Mouse (Mus musculus): ENCODE data around the gene Atp6v0e. TPM values are rescaled to one million over a fixed set of nuclear protein-coding genes. Genes with fewer than 3 reads are reported as not detected.
A peak's percentile ranks its signal among the peaks of the same experiment; 100 is the strongest.

The Atp6v0e gene
- polyA plus RNA-seq, 1 experiment from 2014 or later, result 123 TPM

- no peaks in the 10 kb centered on the region for H3K4me1 ChIP-seq (replicated peaks; ENCODE audit: control insufficient read depth, insufficient read depth, low read length)
- no peak overlapping the region for H3K4me2 ChIP-seq (replicated peaks; ENCODE audit: low read depth, low read length)
- no peaks in the 10 kb centered on the region for H3K9me3 ChIP-seq (ENCODE audit: control insufficient read depth, low read length)
- H3K36me3 ChIP-seq (ENCODE audit: control insufficient read depth, insufficient read depth, low read length), result 0 out of 2 replicates have a peak, but pooled peaks cover 2% of the 10 kb centered on the region
- WGBS, result 89% methylated on average over 3 of the region's 3 CpGs
- DNase-seq (ENCODE audit: low spot score) (no peak), ATAC-seq (ENCODE audit: low FRiP score) (no peak)
- H3K9ac ChIP-seq (ENCODE audit: low read depth, low read length), result no peak overlapping the region
- H3K4me3 ChIP-seq (ENCODE audit: low read depth, low read length), result no peak overlapping the region
- H3K27ac ChIP-seq (ENCODE audit: low read depth, low read length), result no peak overlapping the region
- no peaks in the 10 kb centered on the region for H3K27me3 ChIP-seq (ENCODE audit: control insufficient read depth, insufficient read depth, low read length)
These were observed 32.2 kb downstream of the Atp6v0e start for GRCm38 (mm10) chr17:26695193-26695592.

- H3K27me3 ChIP-seq (ENCODE audit: control insufficient read depth, insufficient read depth, low read length), result no peaks in the 10 kb centered on the region
- no peak overlapping the region for H3K4me3 ChIP-seq (ENCODE audit: low read depth, low read length)
- H3K4me1 ChIP-seq (replicated peaks; ENCODE audit: control insufficient read depth, insufficient read depth, low read length), result no peaks in the 10 kb centered on the region
- no peak overlapping the region for H3K4me2 ChIP-seq (replicated peaks; ENCODE audit: low read depth, low read length)
- 0 out of 2 replicates have a peak, but pooled peaks cover 2% of the 10 kb centered on the region for H3K36me3 ChIP-seq (ENCODE audit: control insufficient read depth, insufficient read depth, low read length)
- WGBS, result 86% methylated on average over 5 of the region's 5 CpGs
- H3K27ac ChIP-seq (ENCODE audit: low read depth, low read length), result no peak overlapping the region
- DNase-seq (ENCODE audit: low spot score), result peak; percentile 28
- ATAC-seq (ENCODE audit: low FRiP score), result no peak
- H3K9ac ChIP-seq (ENCODE audit: low read depth, low read length), result no peak overlapping the region
- H3K9me3 ChIP-seq (ENCODE audit: control insufficient read depth, low read length), result no peaks in the 10 kb centered on the region
These were observed 35.8 kb downstream of the Atp6v0e start for GRCm38 (mm10) chr17:26698846-26699245.

DNA sequence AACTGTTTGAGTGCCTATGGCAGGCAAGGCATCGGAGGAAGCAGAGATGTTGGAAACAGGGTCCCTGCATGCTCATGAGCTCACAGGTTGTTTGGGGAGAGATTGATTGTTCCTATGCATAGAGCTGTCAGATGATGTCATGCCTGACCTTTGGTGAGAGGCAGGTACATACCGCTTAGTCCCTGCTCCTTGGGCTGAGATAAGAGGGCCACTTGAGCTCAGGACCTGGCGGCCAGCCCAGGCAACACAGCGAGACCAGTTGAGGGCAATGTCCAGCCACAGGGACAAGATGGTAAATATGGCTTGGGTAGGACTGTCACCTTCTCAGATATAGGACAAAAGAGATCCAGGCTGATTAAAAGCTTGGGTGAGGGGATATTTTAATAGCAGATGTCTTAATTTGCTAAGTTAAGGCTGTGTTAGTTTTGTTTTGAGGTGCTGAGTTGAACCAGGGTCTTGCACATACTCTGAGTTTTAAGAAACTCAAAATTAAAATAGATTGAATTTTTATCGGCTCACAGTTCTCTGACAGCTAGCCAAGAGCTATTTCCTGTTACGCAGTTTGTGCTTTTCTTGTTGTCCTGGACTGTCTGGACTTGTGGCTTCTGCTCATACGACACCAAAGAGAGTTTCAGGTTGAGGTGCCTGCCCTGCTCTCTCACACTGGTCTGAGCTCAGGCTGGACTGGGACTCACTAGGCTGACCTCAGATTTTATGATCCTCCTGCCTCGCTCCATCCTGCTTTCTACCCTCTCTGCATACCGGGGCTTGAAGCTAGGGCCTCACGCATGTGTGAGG, 37.0 kb downstream of the Atp6v0e start:
- DNase-seq (ENCODE audit: low spot score) (no peak), ATAC-seq (ENCODE audit: low FRiP score) (no peak)
- H3K4me2 ChIP-seq (replicated peaks; ENCODE audit: low read depth, low read length), result no peak overlapping the region
- no peaks in the 10 kb centered on the region for H3K27me3 ChIP-seq (ENCODE audit: control insufficient read depth, insufficient read depth, low read length)
- 92% methylated on average over 10 of the region's 10 CpGs for WGBS
- no peak overlapping the region for H3K4me3 ChIP-seq (ENCODE audit: low read depth, low read length)
- no peak overlapping the region for H3K9ac ChIP-seq (ENCODE audit: low read depth, low read length)
- H3K4me1 ChIP-seq (replicated peaks; ENCODE audit: control insufficient read depth, insufficient read depth, low read length), result no peaks in the 10 kb centered on the region
- H3K27ac ChIP-seq (ENCODE audit: low read depth, low read length), result no peak overlapping the region
- H3K9me3 ChIP-seq (ENCODE audit: control insufficient read depth, low read length), result no peaks in the 10 kb centered on the region
- 0 out of 2 replicates have a peak, but pooled peaks cover 2% of the 10 kb centered on the region for H3K36me3 ChIP-seq (ENCODE audit: control insufficient read depth, insufficient read depth, low read length)

- 88% methylated on average over 13 of the region's 13 CpGs for WGBS
- ATAC-seq (ENCODE audit: low FRiP score), result no peak
- no peak overlapping the region for H3K4me3 ChIP-seq (ENCODE audit: low read depth, low read length)
These were observed 38.5 kb downstream of the Atp6v0e start for GRCm38 (mm10) chr17:26701565-26701964.

GRCm38 (mm10) chr17:26702621-26703020, 39.6 kb downstream of the Atp6v0e start:
- H3K4me2 ChIP-seq (replicated peaks; ENCODE audit: low read depth, low read length), result no peak overlapping the region
- no peaks in the 10 kb centered on the region for H3K9me3 ChIP-seq (ENCODE audit: control insufficient read depth, low read length)
- no peaks in the 10 kb centered on the region for H3K4me1 ChIP-seq (replicated peaks; ENCODE audit: control insufficient read depth, insufficient read depth, low read length)
- H3K27me3 ChIP-seq (ENCODE audit: control insufficient read depth, insufficient read depth, low read length), result no peaks in the 10 kb centered on the region
- 0 out of 2 replicates have a peak, but pooled peaks cover 2% of the 10 kb centered on the region for H3K36me3 ChIP-seq (ENCODE audit: control insufficient read depth, insufficient read depth, low read length)
- 89% methylated on average over 4 of the region's 4 CpGs for WGBS
- H3K9ac ChIP-seq (ENCODE audit: low read depth, low read length), result no peak overlapping the region
- no peak overlapping the region for H3K4me3 ChIP-seq (ENCODE audit: low read depth, low read length)
- H3K27ac ChIP-seq (ENCODE audit: low read depth, low read length), result no peak overlapping the region
- DNase-seq (ENCODE audit: low spot score) (no peak), ATAC-seq (ENCODE audit: low FRiP score) (no peak)

More at GRCm38 (mm10) chr17:26701565-26701964, 38.5 kb downstream of the Atp6v0e start:
- Histone ChIP-seq H3K27me3 (ENCODE audit: control insufficient read depth, insufficient read depth, low read length) (no peaks in the 10 kb centered on the region), H3K36me3 (ENCODE audit: control insufficient read depth, insufficient read depth, low read length) (0 out of 2 replicates have a peak, but pooled peaks cover 2% of the 10 kb centered on the region), H3K27ac (ENCODE audit: low read depth, low read length) (no peak overlapping the region), H3K4me2 (replicated peaks; ENCODE audit: low read depth, low read length) (no peak overlapping the region), H3K4me1 (replicated peaks; ENCODE audit: control insufficient read depth, insufficient read depth, low read length) (no peaks in the 10 kb centered on the region), H3K9me3 (ENCODE audit: control insufficient read depth, low read length) (no peaks in the 10 kb centered on the region), H3K9ac (ENCODE audit: low read depth, low read length) (no peak overlapping the region)
- no peak for DNase-seq (ENCODE audit: low spot score)

GRCm38 (mm10) chr17:26703671-26704070, 40.6 kb downstream of the Atp6v0e start:
- ATAC-seq (ENCODE audit: low FRiP score), result no peak
- no peaks in the 10 kb centered on the region for H3K4me1 ChIP-seq (replicated peaks; ENCODE audit: control insufficient read depth, insufficient read depth, low read length)
- H3K4me2 ChIP-seq (replicated peaks; ENCODE audit: low read depth, low read length), result no peak overlapping the region
- H3K27me3 ChIP-seq (ENCODE audit: control insufficient read depth, insufficient read depth, low read length), result no peaks in the 10 kb centered on the region
- no peak overlapping the region for H3K9ac ChIP-seq (ENCODE audit: low read depth, low read length)
- H3K27ac ChIP-seq (ENCODE audit: low read depth, low read length), result no peak overlapping the region
- DNase-seq (ENCODE audit: low spot score), result no peak
- no peaks in the 10 kb centered on the region for H3K9me3 ChIP-seq (ENCODE audit: control insufficient read depth, low read length)
- WGBS, result 86% methylated on average over 4 of the region's 4 CpGs
- no peak overlapping the region for H3K4me3 ChIP-seq (ENCODE audit: low read depth, low read length)
- 0 out of 2 replicates have a peak, but pooled peaks cover 2% of the 10 kb centered on the region for H3K36me3 ChIP-seq (ENCODE audit: control insufficient read depth, insufficient read depth, low read length)

DNA sequence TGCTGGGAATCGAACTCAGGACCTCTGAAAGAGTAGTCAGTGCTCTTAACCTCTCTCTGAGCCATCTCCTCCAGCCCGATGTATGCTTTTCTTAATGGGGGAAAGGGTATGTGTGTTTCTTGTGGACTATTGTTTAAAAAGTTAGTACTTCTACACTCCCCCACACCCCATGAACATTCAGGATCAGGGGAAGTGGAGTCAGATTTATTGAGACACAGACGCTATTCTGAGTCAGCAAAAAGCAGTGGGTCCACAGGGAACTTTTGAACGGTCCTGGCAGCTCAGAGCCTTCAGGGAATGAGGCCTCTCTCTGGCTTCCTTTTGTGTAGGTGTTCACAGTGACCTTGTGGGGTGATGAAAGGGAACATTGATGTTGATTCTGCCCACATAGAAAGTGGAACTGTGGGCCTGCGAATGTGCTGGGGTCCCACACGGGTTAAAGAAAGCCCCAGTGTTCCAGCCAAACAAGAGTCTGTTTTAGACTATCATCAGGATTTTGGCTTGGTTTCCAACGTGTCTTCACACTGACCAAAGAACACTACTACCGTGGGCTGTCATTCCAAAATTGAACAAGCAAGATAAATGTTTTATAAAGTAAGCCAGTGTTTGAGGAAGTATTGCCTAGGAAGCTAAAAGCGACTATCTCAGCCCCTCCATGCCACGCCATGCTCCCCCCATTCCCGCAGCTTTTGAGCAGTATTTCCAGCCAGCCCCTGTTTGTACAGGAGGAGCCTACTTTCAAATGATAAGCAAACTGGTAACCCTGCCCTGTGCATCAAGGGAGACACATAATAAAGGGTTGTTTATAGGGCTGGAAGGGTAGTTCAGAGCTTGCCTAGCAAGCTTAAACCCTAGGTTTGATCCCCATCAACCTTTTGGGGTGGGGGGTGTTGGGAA, 42.7 kb downstream of the Atp6v0e start:
- Histone ChIP-seq H3K4me1 (replicated peaks; ENCODE audit: control insufficient read depth, insufficient read depth, low read length) (no peaks in the 10 kb centered on the region), H3K27me3 (ENCODE audit: control insufficient read depth, insufficient read depth, low read length) (no peaks in the 10 kb centered on the region), H3K4me3 (ENCODE audit: low read depth, low read length) (no peak overlapping the region), H3K27ac (ENCODE audit: low read depth, low read length) (no peak overlapping the region), H3K36me3 (ENCODE audit: control insufficient read depth, insufficient read depth, low read length) (no peaks in the 10 kb centered on the region), H3K4me2 (replicated peaks; ENCODE audit: low read depth, low read length) (no peak overlapping the region), H3K9ac (ENCODE audit: low read depth, low read length) (no peak overlapping the region), H3K9me3 (ENCODE audit: control insufficient read depth, low read length) (no peaks in the 10 kb centered on the region)
- DNase-seq (ENCODE audit: low spot score) (no peak), ATAC-seq (ENCODE audit: low FRiP score) (no peak)
- WGBS, result 86% methylated on average over 11 of the region's 11 CpGs

DNA sequence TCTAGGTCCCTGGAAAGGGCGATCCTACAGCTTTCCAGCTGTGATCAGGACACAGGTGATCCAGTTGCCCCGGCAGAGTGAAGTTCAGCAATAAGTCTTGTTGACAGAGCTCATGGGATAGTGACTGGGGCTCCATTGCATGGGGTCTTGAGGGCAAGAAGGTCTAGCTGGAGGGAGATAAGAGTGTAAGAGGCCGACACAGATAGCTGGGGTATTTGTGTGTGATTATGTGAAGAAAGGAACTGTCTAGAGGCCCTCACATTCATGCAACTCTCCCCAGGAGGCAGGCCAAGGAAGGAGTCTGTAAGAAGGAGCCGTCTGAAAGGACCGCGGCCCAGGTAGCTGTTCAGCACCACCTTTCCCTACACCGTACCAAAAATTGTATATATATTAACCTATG, 44.0 kb downstream of the Atp6v0e start:
- 77% methylated on average over 7 of the region's 7 CpGs for WGBS

More for the DNA sequence above, 44.0 kb downstream of the Atp6v0e start:
- Histone ChIP-seq H3K36me3 (ENCODE audit: control insufficient read depth, insufficient read depth, low read length) (no peaks in the 10 kb centered on the region), H3K4me1 (replicated peaks; ENCODE audit: control insufficient read depth, insufficient read depth, low read length) (no peaks in the 10 kb centered on the region), H3K27ac (ENCODE audit: low read depth, low read length) (no peak overlapping the region), H3K27me3 (ENCODE audit: control insufficient read depth, insufficient read depth, low read length) (no peaks in the 10 kb centered on the region), H3K4me2 (replicated peaks; ENCODE audit: low read depth, low read length) (no peak overlapping the region), H3K9me3 (ENCODE audit: control insufficient read depth, low read length) (no peaks in the 10 kb centered on the region), H3K9ac (ENCODE audit: low read depth, low read length) (no peak overlapping the region), H3K4me3 (ENCODE audit: low read depth, low read length) (no peak overlapping the region)
- no peak for DNase-seq (ENCODE audit: low spot score)
- ATAC-seq (ENCODE audit: low FRiP score), result no peak

Data from hindbrain, embryonic 11.5 days (tissue).